Mouse (Mus musculus) spleen, postnatal 14 days (tissue): ENCODE data around the gene Rap2c.

Source experiments
- DNase-seq, 2 experiments: peaks; one replicate each; pipeline ENCODE4 v3.0.0; 2021 to 2022; ENCODE audit warnings: low spot score in 2 of 2

Gene Rap2c

GRCm38 (mm10) chrX:50968157-50968932, 49.5 kb downstream of the Rap2c start:
- no peak for DNase-seq

- no peak for DNase-seq
Measured at GRCm38 (mm10) chrX:50965157-50965556, 52.7 kb downstream of the Rap2c start.

- DNase-seq: no peak
Measured at GRCm38 (mm10) chrX:50962955-50963354, 54.9 kb downstream of the Rap2c start.
